Mouse (Mus musculus) forebrain, embryonic 10.5 days (tissue): ENCODE measurements around the gene Nat8l. TPM values are rescaled to one million over a fixed set of nuclear protein-coding genes. Genes with fewer than 3 reads are reported as not detected.
"Not testable (repeated sequence)": the region's sequence is repeated elsewhere in the genome, so short reads cannot be mapped to it uniquely, and the experiment has no call there.

Source experiments
- DNase-seq: peaks from one replicate; pipeline ENCODE4 v3.0.0-alpha.2; 2017; ENCODE audit warnings: low spot score; ENCODE audit errors: extremely low spot score
- H3K27ac ChIP-seq: fragments of 300-500 bp; sonication (generic); 2 replicates; pipeline ENCODE4 v1.5.1; 2016; ENCODE audit warnings: mild to moderate bottlenecking
- H3K27me3 ChIP-seq: fragments of 300-500 bp; sonication (generic); 2 replicates; pipeline ENCODE4 v1.6.1; 2016; ENCODE audit warnings: mild to moderate bottlenecking; ENCODE audit not compliant: poor library complexity, severe bottlenecking
- H3K36me3 ChIP-seq: fragments of 300-500 bp; sonication (generic); replicated peaks from 2 replicates; pipeline ENCODE4 v1.6.1; 2016; ENCODE audit warnings: mild to moderate bottlenecking, moderate library complexity
- H3K4me1 ChIP-seq: fragments of 300-500 bp; sonication (generic); 2 replicates; pipeline ENCODE4 v1.6.1; 2016
- H3K4me3 ChIP-seq: fragments of 300-500 bp; sonication (generic); 2 replicates; pipeline ENCODE4 v1.5.1; 2016; ENCODE audit warnings: mild to moderate bottlenecking, moderate library complexity
- H3K9me3 ChIP-seq: fragments of 300-500 bp; sonication (generic); 2 replicates; pipeline ENCODE4 v1.6.1; 2016; ENCODE audit warnings: mild to moderate bottlenecking, moderate library complexity
- WGBS: fragments of 180-500 bp; shearing (Covaris S2); methylation state at CpG from one replicate; pipeline ENCODE4 v1.1.7; 2016; 5-methylcytosine and 5-hydroxymethylcytosine counted together
- polyA plus RNA-seq: library from polyadenylated mRNA; unstranded; fragments of >200 nt; fragmentation: Nextera tagmentation; extraction: Ambion mirVana; gene quantifications from 2 replicates; pipeline ENCODE4 v1.2.1, GENCODE M21; 2016

Gene Nat8l
- 1.5 and 1.6 TPM in 2 replicates for polyA plus RNA-seq

GRCm38 (mm10) chr5:33995843-33996693 is at the start of gene Nat8l:
Gene Nat8l (plus strand): TSS chr5:33995984.
- peak within 1 kb of the TSS; percentile 80 for H3K4me3 ChIP-seq

GRCm38 (mm10) chr5:33947035-33947434 is 48.7 kb upstream of the Nat8l start:
- H3K27ac ChIP-seq, H3K36me3 ChIP-seq, H3K4me3 ChIP-seq, H3K27me3 ChIP-seq, H3K4me1 ChIP-seq, DNase-seq: not testable (repeated sequence)
- WGBS: 82% methylated on average over 16 of the region's 16 CpGs
- peaks cover 50% of the 10 kb centered on the region for H3K9me3 ChIP-seq

More at GRCm38 (mm10) chr5:33995843-33996693, at the start of gene Nat8l:
- Histone ChIP-seq H3K36me3 (peaks cover 19% of the 10 kb centered on the region), H3K27ac (peak within 1 kb of the TSS; percentile 92), H3K9me3 (no peaks in the 10 kb centered on the region), H3K27me3 (peaks cover 57% of the 10 kb centered on the region), H3K4me1 (peaks cover 41% of the 10 kb centered on the region)
- WGBS: under 1% methylated on average over 90 of the region's 90 CpGs
- peak; percentile 84 for DNase-seq

GRCm38 (mm10) chr5:33948314-33948713 is 47.5 kb upstream of the Nat8l start:
- no peaks in the 10 kb centered on the region for H3K27me3 ChIP-seq
- H3K4me3 ChIP-seq: no peak overlapping the region
- no peaks in the 10 kb centered on the region for H3K4me1 ChIP-seq
- no peak for DNase-seq
- peaks cover 44% of the 10 kb centered on the region for H3K9me3 ChIP-seq
- H3K27ac ChIP-seq: no peak overlapping the region
- whole genome bisulfite sequencing: 91% methylated on average over 4 of the region's 4 CpGs
- no peaks in the 10 kb centered on the region for H3K36me3 ChIP-seq

GRCm38 (mm10) chr5:33953471-33954185 is 42.2 kb upstream of the Nat8l start:
- 86% methylated on average over 17 of the region's 17 CpGs for WGBS
- no peaks in the 10 kb centered on the region for H3K4me1 ChIP-seq
- H3K27me3 ChIP-seq: no peaks in the 10 kb centered on the region
- H3K27ac ChIP-seq: no peak overlapping the region
- H3K4me3 ChIP-seq: no peak overlapping the region
- H3K36me3 ChIP-seq: no peaks in the 10 kb centered on the region
- DNase-seq: no peak
- peaks cover 27% of the 10 kb centered on the region for H3K9me3 ChIP-seq

DNA sequence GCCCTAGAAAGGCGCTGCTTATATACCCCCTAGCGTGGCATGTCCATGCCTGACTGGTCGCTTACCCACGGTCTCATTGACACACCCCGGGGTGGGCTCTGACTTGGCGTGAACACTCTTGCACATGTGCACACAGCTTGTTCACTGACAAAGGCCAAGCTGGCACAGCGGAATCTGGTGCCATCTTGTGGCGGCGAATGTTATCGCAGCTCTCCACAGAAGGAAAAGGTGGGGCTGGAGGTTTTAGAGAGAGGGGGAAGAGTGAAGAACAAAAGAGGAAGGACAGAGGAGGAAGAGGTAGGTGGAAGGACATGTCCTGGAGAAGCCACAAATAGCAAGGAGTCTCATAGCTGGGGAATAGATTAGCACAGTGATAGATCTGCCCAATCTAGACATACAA is 41.4 kb upstream of the Nat8l start:
- Histone ChIP-seq H3K4me3 (no peak overlapping the region), H3K9me3 (peaks cover 34% of the 10 kb centered on the region), H3K27me3 (no peaks in the 10 kb centered on the region), H3K27ac (no peak overlapping the region), H3K36me3 (no peaks in the 10 kb centered on the region), H3K4me1 (no peaks in the 10 kb centered on the region)
- 36% methylated on average over 10 of the region's 10 CpGs for WGBS
- peak; percentile 59 for DNase-seq

- 92% methylated on average over 4 of the region's 4 CpGs for WGBS
- no peaks in the 10 kb centered on the region for H3K36me3 ChIP-seq
- no peak overlapping the region for H3K4me3 ChIP-seq
- H3K27me3 ChIP-seq: no peaks in the 10 kb centered on the region
- H3K9me3 ChIP-seq: peaks cover 34% of the 10 kb centered on the region
- H3K4me1 ChIP-seq: no peaks in the 10 kb centered on the region
- no peak overlapping the region for H3K27ac ChIP-seq
- no peak for DNase-seq
These were observed 39.9 kb upstream of the Nat8l start for GRCm38 (mm10) chr5:33955868-33956267.

DNA sequence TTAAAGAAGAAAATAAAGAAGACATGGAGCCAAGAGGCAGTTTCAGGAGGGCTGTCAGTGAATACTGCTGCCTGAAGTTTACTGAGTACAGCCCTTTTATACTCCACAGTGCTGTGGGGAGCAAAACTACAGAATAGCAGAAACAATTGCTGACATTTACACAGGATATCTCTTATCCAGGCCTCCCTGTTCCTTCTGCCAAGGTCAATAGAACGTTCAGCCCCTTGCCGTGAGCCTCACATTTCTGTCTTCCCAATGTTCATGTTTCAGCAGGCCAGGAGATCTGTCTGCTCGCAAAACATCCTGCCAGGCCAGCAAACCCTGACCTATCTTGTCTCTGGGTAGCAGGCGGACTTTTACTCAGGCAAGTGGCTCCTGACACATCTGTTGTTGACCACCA is 36.4 kb upstream of the Nat8l start:
- no peaks in the 10 kb centered on the region for H3K27me3 ChIP-seq
- 87% methylated on average over 4 of the region's 4 CpGs for WGBS
- H3K4me1 ChIP-seq: no peaks in the 10 kb centered on the region
- no peak overlapping the region for H3K27ac ChIP-seq
- H3K4me3 ChIP-seq: no peak overlapping the region
- H3K36me3 ChIP-seq: no peaks in the 10 kb centered on the region
- peaks cover 17% of the 10 kb centered on the region for H3K9me3 ChIP-seq
- DNase-seq: no peak

GRCm38 (mm10) chr5:33974736-33975135 is 21.0 kb upstream of the Nat8l start:
- 63% methylated on average over 2 of the region's 2 CpGs for WGBS
- no peaks in the 10 kb centered on the region for H3K27me3 ChIP-seq
- no peaks in the 10 kb centered on the region for H3K9me3 ChIP-seq
- no peak overlapping the region for H3K4me3 ChIP-seq
- no peaks in the 10 kb centered on the region for H3K4me1 ChIP-seq
- H3K27ac ChIP-seq: no peak overlapping the region
- no peak for DNase-seq
- H3K36me3 ChIP-seq: peaks cover 6% of the 10 kb centered on the region

GRCm38 (mm10) chr5:33976267-33976666 is 19.5 kb upstream of the Nat8l start:
- no peaks in the 10 kb centered on the region for H3K4me1 ChIP-seq
- H3K27me3 ChIP-seq: no peaks in the 10 kb centered on the region
- H3K27ac ChIP-seq: no peak overlapping the region
- no peak overlapping the region for H3K4me3 ChIP-seq
- no peak for DNase-seq
- H3K9me3 ChIP-seq: no peaks in the 10 kb centered on the region
- peaks cover 15% of the 10 kb centered on the region for H3K36me3 ChIP-seq
- WGBS: 52% methylated on average over 3 of the region's 3 CpGs

DNA sequence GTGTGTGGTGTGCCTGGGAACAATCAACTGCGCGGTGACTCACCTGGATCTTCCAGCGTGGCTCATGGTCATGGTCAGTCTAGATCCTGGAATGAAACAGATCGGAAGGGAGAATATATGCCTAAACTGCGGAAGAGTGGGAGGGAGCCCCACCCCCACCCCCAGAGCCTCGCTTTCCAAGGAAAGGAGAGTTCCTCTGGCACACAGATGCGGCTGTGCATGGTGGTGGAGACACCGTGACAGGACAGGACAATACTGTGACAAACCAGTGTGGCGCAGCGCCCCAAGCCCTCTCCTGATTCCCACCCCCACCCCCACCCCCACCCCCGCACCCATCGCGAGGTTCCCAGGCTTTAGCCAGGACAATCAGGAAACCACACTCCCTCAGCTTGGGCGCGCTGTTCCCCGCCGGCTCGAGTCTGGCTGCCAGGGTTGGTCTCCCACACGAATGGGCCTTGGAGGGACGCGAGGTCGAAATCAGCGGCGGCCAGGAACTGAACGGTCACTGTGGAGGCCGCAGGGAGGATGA is 13.0 kb upstream of the Nat8l start:
- no peak for DNase-seq
- H3K4me3 ChIP-seq: peak overlapping the region; percentile 91
- WGBS: 7% methylated on average over 26 of the region's 26 CpGs
- H3K4me1 ChIP-seq: peaks cover 39% of the 10 kb centered on the region
- peaks cover 14% of the 10 kb centered on the region; the same call in 1 of the 2 replicates for H3K27me3 ChIP-seq
- peak overlapping the region; percentile 96 for H3K27ac ChIP-seq
- 0 out of 2 replicates have a peak, but pooled peaks cover 5% of the 10 kb centered on the region for H3K9me3 ChIP-seq
- peaks cover 32% of the 10 kb centered on the region for H3K36me3 ChIP-seq

DNA sequence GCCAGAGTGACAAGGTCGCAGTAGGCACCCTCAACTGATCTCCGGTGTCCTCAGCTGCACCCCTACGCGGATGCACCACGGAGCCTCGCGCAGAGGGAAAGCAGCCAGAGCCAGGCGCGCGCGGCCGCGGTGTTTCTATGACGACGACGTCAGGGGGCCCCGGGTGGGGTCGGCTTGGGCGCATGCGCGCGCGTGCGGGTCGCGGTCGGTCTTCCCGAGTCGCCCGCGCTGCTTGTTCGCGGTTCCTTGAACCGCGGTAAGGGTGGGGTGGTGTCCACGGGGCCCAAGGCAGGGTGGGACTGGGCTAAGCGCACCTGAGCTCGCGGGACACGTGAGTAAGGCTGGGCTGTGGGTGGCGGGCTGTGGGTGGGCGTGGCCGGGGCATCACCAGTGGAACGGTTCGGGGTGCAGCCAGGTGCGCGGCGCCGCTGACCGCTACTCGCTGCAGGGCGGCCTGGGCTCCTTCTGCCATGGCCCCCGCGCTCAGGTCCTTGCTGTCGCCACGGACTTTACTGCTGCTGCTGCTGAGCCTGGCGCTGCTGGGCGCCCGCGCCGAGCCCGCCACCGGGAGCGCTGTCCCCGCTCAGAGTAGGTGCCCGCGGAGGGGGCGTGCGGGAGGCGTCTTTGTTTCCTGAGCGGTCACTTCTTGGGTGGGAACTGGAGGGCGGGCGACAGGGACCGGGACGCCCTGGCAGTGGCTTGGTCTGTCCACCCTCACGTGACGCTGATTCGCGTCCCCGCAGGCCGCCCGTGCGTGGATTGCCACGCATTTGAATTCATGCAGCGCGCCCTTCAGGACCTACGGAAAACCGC is 12.3 kb upstream of the Nat8l start, which contains the start of gene Gm1673:
Gene Gm1673, plus strand, starts transcription at position 125 of the 813 bp plus-strand sequence.
- Histone ChIP-seq H3K9me3 (0 out of 2 replicates have a peak, but pooled peaks cover 5% of the 10 kb centered on the region), H3K27me3 (peaks cover 14% of the 10 kb centered on the region; the same call in 1 of the 2 replicates), H3K4me1 (peaks cover 39% of the 10 kb centered on the region), H3K4me3 (peak within 1 kb of the TSS; percentile 91), H3K36me3 (peaks cover 32% of the 10 kb centered on the region), H3K27ac (peak within 1 kb of the TSS; percentile 96)
- DNase-seq: peak; percentile 88
- WGBS: under 1% methylated on average over 88 of the region's 88 CpGs
